Mouse (Mus musculus) G1E (cell line): Measurements from ENCODE around the gene Ethe1. TPM values are rescaled to one million over a fixed set of nuclear protein-coding genes. Genes with fewer than 3 reads are reported as not detected.

ENCODE experiments used
- ATAC-seq: 2 replicates; pipeline ENCODE4 v1.8.0; 2016; ENCODE audit warnings: mild to moderate bottlenecking; ENCODE audit not compliant: insufficient number of reproducible peaks, poor library complexity, low FRiP score, severe bottlenecking; ENCODE audit errors: extremely low read depth
- DNase-seq: peaks from one replicate; pipeline ENCODE4 v3.0.0; 2012; ENCODE audit warnings: low spot score
- H3K27me3 ChIP-seq: 2 replicates; pipeline ENCODE4 v1.6.1; 2012; ENCODE audit warnings: mild to moderate bottlenecking, low read length, inconsistent platforms; ENCODE audit not compliant: insufficient read depth
- H3K36me3 ChIP-seq: replicated peaks from 2 replicates; pipeline ENCODE3; 2012; ENCODE audit warnings: mild to moderate bottlenecking, inconsistent platforms
- H3K4me1 ChIP-seq: 2 replicates; pipeline ENCODE4 v1.6.1; 2012; ENCODE audit warnings: low read depth, low read length, inconsistent platforms, mixed read lengths; ENCODE audit not compliant: insufficient read depth
- H3K4me3 ChIP-seq: 2 replicates; pipeline ENCODE4 v1.5.1; 2012; ENCODE audit warnings: low read depth, mild to moderate bottlenecking, inconsistent platforms, low read length, moderate library complexity, mixed read lengths
- H3K9me3 ChIP-seq: replicated peaks from 2 replicates; pipeline ENCODE4 v1.6.1; 2012; ENCODE audit warnings: inconsistent platforms
- CTCF ChIP-seq: IDR thresholded peaks from 2 replicates; pipeline ENCODE4 v1.5.1; 2012; ENCODE audit warnings: low read depth, low read length, inconsistent platforms, mixed read lengths
- GATA1 ChIP-seq: IDR thresholded peaks from 2 replicates; pipeline ENCODE4 v1.6.1; 2012; ENCODE audit warnings: borderline replicate concordance, low read length, inconsistent platforms, mixed read lengths
- GATA2 ChIP-seq: IDR thresholded peaks from 2 replicates; pipeline ENCODE4 v1.6.1; 2012; ENCODE audit warnings: low read depth, low read length, inconsistent platforms, borderline replicate concordance
- POLR2AphosphoS5 ChIP-seq: IDR thresholded peaks from 2 replicates; pipeline ENCODE4 v1.6.1; 2012; ENCODE audit warnings: low read depth, low read length, inconsistent platforms; ENCODE audit not compliant: insufficient replicate concordance
- TAL1 ChIP-seq: conservative IDR thresholded peaks from 2 replicates; pipeline ENCODE4 v1.6.1; 2012; ENCODE audit warnings: low read depth, low read length, inconsistent platforms, mixed read lengths
- polyA plus RNA-seq: library from polyadenylated mRNA; stranded (reverse); fragments of >175 nt; gene quantifications from 2 replicates; pipeline ENCODE4 v1.2.3, GENCODE M21; 2012
- total RNA-seq, 2 experiments: library from RNA; stranded (forward) in 1 of 2; stranded (reverse) in 1 of 2; fragments of 200-1000 nt in 1 of 2; fragments of >200 nt in 1 of 2; fragmentation: Nextera tagmentation in 1 of 2; gene quantifications; 2 replicates each; pipeline ENCODE4 v1.2.3; 2014 to 2017

The Ethe1 gene
- total RNA-seq (2014; fragmentation: Nextera tagmentation) (9.1 and 12.0 TPM in 2 replicates), total RNA-seq (2017) (4.8 and 8.6 TPM in 2 replicates), polyA plus RNA-seq (11.0 and 12.0 TPM in 2 replicates)

GRCm38 (mm10) chr7:24587330-24588105 is at the start of gene Ethe1, which contains the start of gene Zfp575:
Gene Ethe1 (plus strand): TSS chr7:24587543.
Gene Zfp575 (minus strand): TSS chr7:24587641.
- Histone ChIP-seq H3K4me1 (peaks cover 24% of the 10 kb centered on the region), H3K4me3 (no peak within 1 kb of the TSS), H3K27me3 (no peaks in the 10 kb centered on the region; the same call in 1 of the 2 replicates), H3K36me3 (no peaks in the 10 kb centered on the region), H3K9me3 (peaks cover 14% of the 10 kb centered on the region)
- no peak for DNase-seq
- ATAC-seq = no peak
- TF ChIP-seq GATA2 (no peak), TAL1 (no peak), CTCF (no peak), POLR2AphosphoS5 (no peak), GATA1 (no peak)

- no peak for TF ChIP-seq GATA2
- no peak for TF ChIP-seq GATA1
- no peak for TF ChIP-seq TAL1
- TF ChIP-seq CTCF = no peak
- no peak; the same call in 1 of the 2 replicates for TF ChIP-seq POLR2AphosphoS5
- ATAC-seq = no peak
- H3K4me1 ChIP-seq = no peaks in the 10 kb centered on the region; the same call in 1 of the 2 replicates
- peaks cover 37% of the 10 kb centered on the region for H3K36me3 ChIP-seq
- H3K9me3 ChIP-seq = no peaks in the 10 kb centered on the region
- no peak for DNase-seq
- H3K4me3 ChIP-seq = no peak overlapping the region
- H3K27me3 ChIP-seq = peaks cover 17% of the 10 kb centered on the region
Measured at GRCm38 (mm10) chr7:24537591-24537990, 49.8 kb upstream of the Ethe1 start.

- Histone ChIP-seq H3K4me3 (no peak overlapping the region), H3K4me1 (no peaks in the 10 kb centered on the region; the same call in 1 of the 2 replicates), H3K36me3 (peaks cover 32% of the 10 kb centered on the region), H3K9me3 (no peaks in the 10 kb centered on the region), H3K27me3 (peaks cover 17% of the 10 kb centered on the region)
- DNase-seq (no peak), ATAC-seq (no peak)
- TF ChIP-seq TAL1 (no peak), POLR2AphosphoS5 (no peak), GATA2 (no peak), GATA1 (no peak), CTCF (no peak)
Measured at GRCm38 (mm10) chr7:24538154-24538553, 49.2 kb upstream of the Ethe1 start.

GRCm38 (mm10) chr7:24538701-24539100 is 48.6 kb upstream of the Ethe1 start:
- H3K27me3 ChIP-seq = peaks cover 19% of the 10 kb centered on the region
- H3K9me3 ChIP-seq = no peaks in the 10 kb centered on the region
- peaks cover 27% of the 10 kb centered on the region for H3K36me3 ChIP-seq
- TF ChIP-seq GATA2 (no peak), GATA1 (no peak), TAL1 (no peak), POLR2AphosphoS5 (no peak), CTCF (no peak)
- H3K4me3 ChIP-seq = no peak overlapping the region
- H3K4me1 ChIP-seq = no peaks in the 10 kb centered on the region; the same call in 1 of the 2 replicates
- DNase-seq (no peak), ATAC-seq (no peak)

GRCm38 (mm10) chr7:24539686-24540085 is 47.7 kb upstream of the Ethe1 start:
- no peak for ATAC-seq
- peaks cover 19% of the 10 kb centered on the region for H3K27me3 ChIP-seq

GRCm38 (mm10) chr7:24544506-24544905 is 42.8 kb upstream of the Ethe1 start:
- ATAC-seq (no peak), DNase-seq (no peak)
- H3K4me3 ChIP-seq = no peak overlapping the region

More at GRCm38 (mm10) chr7:24539686-24540085, 47.7 kb upstream of the Ethe1 start:
- no peak for DNase-seq
- H3K4me1 ChIP-seq = no peaks in the 10 kb centered on the region; the same call in 1 of the 2 replicates
- H3K36me3 ChIP-seq = peaks cover 17% of the 10 kb centered on the region
- peaks cover 2% of the 10 kb centered on the region; the same call in 1 of the 2 replicates for H3K9me3 ChIP-seq
- TF ChIP-seq GATA1 = no peak
- no peak for TF ChIP-seq TAL1
- no peak for TF ChIP-seq CTCF
- TF ChIP-seq POLR2AphosphoS5 = no peak
- no peak for TF ChIP-seq GATA2
- H3K4me3 ChIP-seq = no peak overlapping the region

More at GRCm38 (mm10) chr7:24544506-24544905, 42.8 kb upstream of the Ethe1 start:
- Histone ChIP-seq H3K9me3 (peaks cover 4% of the 10 kb centered on the region; the same call in 1 of the 2 replicates), H3K36me3 (peaks cover 19% of the 10 kb centered on the region), H3K27me3 (peaks cover 18% of the 10 kb centered on the region), H3K4me1 (peaks cover 26% of the 10 kb centered on the region)
- 0 out of 2 replicates have a peak, but pooled peaks have one; percentile 12 for TF ChIP-seq CTCF
- TF ChIP-seq GATA2 = no peak
